Mouse (Mus musculus) heart, postnatal 0 days (tissue): ENCODE measurements around the gene Jun.

Experiments
- CTCF ChIP-seq: IDR thresholded peaks from 2 replicates; pipeline ENCODE4 v1.5.1; 2016; ENCODE audit warnings: antibody characterized with exemption, control low read depth, low read depth
- EP300 ChIP-seq: IDR thresholded peaks from 2 replicates; pipeline ENCODE4 v1.6.1; 2016; ENCODE audit warnings: antibody characterized with exemption, low read depth

GRCm38 (mm10) chr4:95054336-95054735 is 2.3 kb upstream of the Jun start:
- TF ChIP-seq CTCF = no peak
- TF ChIP-seq EP300 = no peak
